Mouse (Mus musculus) effector memory CD4-positive, alpha-beta T cell, adult 7 months (primary cell): ENCODE measurements around the gene Lsm6. TPM values are rescaled to one million over a fixed set of nuclear protein-coding genes. Genes with fewer than 3 reads are reported as not detected.

Source experiments
- polyA plus RNA-seq: library from polyadenylated mRNA; unstranded; fragments of 100-300 nt; shearing (Covaris generic); gene quantifications from one replicate; pipeline ENCODE4 v1.2.1, GENCODE M21; 2017

Gene Lsm6
- polyA plus RNA-seq: 72.1 TPM

GRCm38 (mm10) chr8:78820673-78821310 lies at the start of gene Lsm6:
Gene Lsm6 (minus strand): TSS chr8:78821140.

Other genes starting within 250 kb of the Lsm6 start
- 2.6 TPM for gene Zfp827, start 207.3 kb upstream of the Lsm6 start, polyA plus RNA-seq